Mouse (Mus musculus): ENCODE measurements around the gene Pqlc3.

DNA sequence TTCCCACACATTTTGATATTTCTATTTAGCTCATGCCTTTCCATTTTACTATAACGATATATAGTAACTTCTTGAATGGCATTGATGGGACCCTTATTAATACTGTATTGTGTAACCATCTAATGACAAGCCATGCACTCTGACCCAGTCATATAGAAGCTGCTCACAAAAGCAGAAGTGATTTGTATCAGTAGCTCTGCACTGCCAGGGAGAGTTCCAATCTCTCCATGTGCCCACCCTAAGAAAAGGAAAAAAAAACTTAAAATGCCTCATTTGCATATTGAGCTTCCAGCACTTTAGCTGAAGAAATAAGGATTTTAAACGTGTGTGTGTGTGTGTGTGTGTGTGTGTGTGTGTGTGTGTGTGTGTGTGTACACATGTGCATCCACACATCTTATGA is 7.9 kb downstream of the Pqlc3 start:
- TF ChIP-seq CTCF (conservative IDR thresholded peaks at IDR 0.05; ENCODE audit: low read length): no peak
- TF ChIP-seq NANOG (IDR thresholded peaks at IDR 0.05; ENCODE audit: borderline replicate concordance, low read length): no peak
